10 mouse cellular contexts compared by ENCODE assay signal in genomic region chr5:36359535-36360243, GRCm38 (mm10). TPM values are rescaled to one million over a fixed set of nuclear protein-coding genes. Genes with fewer than 3 reads are reported as not detected.
DNase-seq lines count a peak whose midpoint lies in the region; ATAC-seq and TF ChIP-seq lines count a peak whose summit lies in the region.
"Had no signal": no experiment of that assay in that cellular context is flagged by ENCODE, and none has a peak within 500 bp of the region (broad histone marks: within the 10 kb centered on the region; RNA-seq: fewer than 3 reads in every experiment).

No protein-coding gene starts in this region.

- no peak overlapping the region for H3K4me3 ChIP-seq in heart, embryonic 13.5 days
- no peak overlapping the region for H3K4me3 ChIP-seq in hindbrain, postnatal 0 days (ENCODE audit: low read length)

- no peaks in the 10 kb centered on the region for H3K36me3 ChIP-seq in heart, embryonic 13.5 days
- H3K36me3 ChIP-seq in hindbrain, postnatal 0 days (ENCODE audit: insufficient read depth, low read length) = no peaks in the 10 kb centered on the region

- no peak overlapping the region for H3K4me2 ChIP-seq in heart, embryonic 13.5 days
- H3K4me2 ChIP-seq in hindbrain, postnatal 0 days (ENCODE audit: low read depth, low read length) = no peak overlapping the region

- no peak for ATAC-seq in heart, embryonic 13.5 days (ENCODE audit: extremely low read depth, insufficient number of reproducible peaks, low FRiP score, low TSS enrichment)
- ATAC-seq in hindbrain, postnatal 0 days = peak; percentile 87

- DNase-seq in heart, postnatal 25 days (ENCODE audit: low spot score) = no peak
- DNase-seq in right cerebral cortex, adult 18-20 months = peak; percentile 29
- no peak for DNase-seq in right cerebral cortex, postnatal 14 days
- DNase-seq in hindbrain, postnatal 0 days (ENCODE audit: low spot score) = peak; percentile 72
- peak; percentile 63 for DNase-seq in skeletal muscle tissue, adult 2 months (ENCODE audit: low read depth, low spot score)
- no peak for DNase-seq in cerebellum, adult 8-10 months
- DNase-seq in kidney, adult 8-10 months = no peak
- DNase-seq: cerebellum, adult 11-12 months had no signal

- peak overlapping the region; percentile 44 for H3K9ac ChIP-seq in heart, embryonic 13.5 days
- H3K9ac ChIP-seq in hindbrain, postnatal 0 days (replicated peaks; ENCODE audit: low read length) = no peak overlapping the region

- 52% methylated on average over 5 of the region's 5 CpGs for WGBS in heart, embryonic 13.5 days
- 53% methylated on average over 5 of the region's 5 CpGs for WGBS in hindbrain, postnatal 0 days

- TF ChIP-seq CTCF in hindbrain, postnatal 0 days (IDR thresholded peaks at IDR 0.05; ENCODE audit: low read depth) = no peak

- peak overlapping the region; percentile 80 for H3K27ac ChIP-seq in heart, embryonic 13.5 days (replicated peaks)
- peak overlapping the region; percentile 36; the same call in 1 of the 2 replicates for H3K27ac ChIP-seq in hindbrain, postnatal 0 days
- H3K27ac ChIP-seq: macrophage had no signal

- intact Hi-C loops in heart, postnatal 25 days (cut with DNase I) = loop anchor here (2.0 kb wide), 1 partner anchor 33 kb away; no protein-coding TSS in a partner anchor

- H3K4me1 ChIP-seq in heart, embryonic 13.5 days = peaks cover 86% of the 10 kb centered on the region
- H3K4me1 ChIP-seq in hindbrain, postnatal 0 days (ENCODE audit: insufficient read depth, low read length) = 0 out of 2 replicates have a peak, but pooled peaks cover 21% of the 10 kb centered on the region

- no peaks in the 10 kb centered on the region for H3K9me3 ChIP-seq in heart, embryonic 13.5 days
- H3K9me3 ChIP-seq in hindbrain, postnatal 0 days (ENCODE audit: low read length) = no peaks in the 10 kb centered on the region

- H3K27me3 ChIP-seq in heart, embryonic 13.5 days (replicated peaks) = no peaks in the 10 kb centered on the region
- H3K27me3 ChIP-seq in hindbrain, postnatal 0 days (ENCODE audit: insufficient read depth, low read length) = no peaks in the 10 kb centered on the region

RNA-seq across cellular contexts. Expression of gene Sorcs2, which starts 38.2 kb away (rescaled TPM):
- 10.7 and 10.9 TPM in 2 replicates for polyA plus RNA-seq in heart, embryonic 13.5 days (2015; fragmentation: Nextera tagmentation; extraction: Ambion mirVana)
- 10 to 100 TPM in 1 of 2 experiments, 1 to 10 TPM in 1; 9.7 to 13.1 TPM for total RNA-seq in heart, postnatal 25 days (2021)
- 47.8 and 50.3 TPM in 2 replicates for total RNA-seq in hindbrain, postnatal 0 days (2014; rRNA removed)
- 11.5 and 12.4 TPM in 2 replicates for polyA plus RNA-seq in hindbrain, postnatal 0 days (2015; fragmentation: Nextera tagmentation; extraction: Ambion mirVana)
- polyA plus RNA-seq: macrophage had no signal

Comparison
In these comparisons a context has a peak if more than half of its experiments do, and no peak if none do; other contexts are left out.
1. DNase-seq: peak in right cerebral cortex, adult 18-20 months (single experiment), hindbrain, postnatal 0 days (single experiment) and skeletal muscle tissue, adult 2 months (single experiment); none in heart, postnatal 25 days (single experiment), right cerebral cortex, postnatal 14 days (single experiment), cerebellum, adult 8-10 months (single experiment) and kidney, adult 8-10 months (0 of 2).